Mouse (Mus musculus) kidney, embryonic 15.5 days (tissue): ENCODE data around the gene Erbin. TPM values are rescaled to one million over a fixed set of nuclear protein-coding genes. Genes with fewer than 3 reads are reported as not detected.

Experiments
- ATAC-seq: fragments of 200-750 bp; cut with Nextera tagmentation; replicated peaks from 2 replicates; pipeline ENCODE4 v1.8.0; 2017; ENCODE audit warnings: moderate TSS enrichment; ENCODE audit not compliant: low FRiP score
- H3K27ac ChIP-seq: fragments of 300-500 bp; sonication (generic); 2 replicates; pipeline ENCODE4 v1.5.1; 2015; ENCODE audit warnings: mild to moderate bottlenecking, inconsistent platforms
- H3K27me3 ChIP-seq: fragments of 300-500 bp; sonication (generic); 2 replicates; pipeline ENCODE4 v1.6.1; 2015; ENCODE audit warnings: inconsistent platforms
- H3K36me3 ChIP-seq: fragments of 300-500 bp; sonication (generic); 2 replicates; pipeline ENCODE4 v1.6.1; 2015; ENCODE audit warnings: inconsistent platforms
- H3K4me1 ChIP-seq: fragments of 300-500 bp; sonication (generic); 2 replicates; pipeline ENCODE4 v1.6.1; 2015; ENCODE audit warnings: inconsistent platforms
- H3K4me2 ChIP-seq: fragments of 300-500 bp; sonication (generic); 2 replicates; pipeline ENCODE4 v1.6.1; 2015; ENCODE audit warnings: moderate library complexity, mild to moderate bottlenecking, inconsistent platforms
- H3K4me3 ChIP-seq: fragments of 300-500 bp; sonication (generic); replicated peaks from 2 replicates; pipeline ENCODE4 v1.5.1; 2015; ENCODE audit warnings: mild to moderate bottlenecking, inconsistent platforms
- H3K9ac ChIP-seq: fragments of 300-500 bp; sonication (generic); 2 replicates; pipeline ENCODE4 v1.6.1; 2015; ENCODE audit warnings: mild to moderate bottlenecking, inconsistent platforms
- H3K9me3 ChIP-seq: fragments of 300-500 bp; sonication (generic); replicated peaks from 2 replicates; pipeline ENCODE4 v1.6.1; 2016; ENCODE audit warnings: inconsistent platforms
- WGBS: fragments of 180-500 bp; shearing (Covaris S2); methylation state at CpG from one replicate; pipeline ENCODE4 v1.1.7; 2015; ENCODE audit warnings: mixed read lengths; 5-methylcytosine and 5-hydroxymethylcytosine counted together
- polyA plus RNA-seq: library from polyadenylated mRNA; unstranded; fragments of >200 nt; fragmentation: Nextera tagmentation; extraction: Ambion mirVana; gene quantifications from 2 replicates; pipeline ENCODE4 v1.2.1, GENCODE M21; 2015

Erbin gene
- polyA plus RNA-seq, 1 experiment from 2014 or later: 17.9 TPM

DNA sequence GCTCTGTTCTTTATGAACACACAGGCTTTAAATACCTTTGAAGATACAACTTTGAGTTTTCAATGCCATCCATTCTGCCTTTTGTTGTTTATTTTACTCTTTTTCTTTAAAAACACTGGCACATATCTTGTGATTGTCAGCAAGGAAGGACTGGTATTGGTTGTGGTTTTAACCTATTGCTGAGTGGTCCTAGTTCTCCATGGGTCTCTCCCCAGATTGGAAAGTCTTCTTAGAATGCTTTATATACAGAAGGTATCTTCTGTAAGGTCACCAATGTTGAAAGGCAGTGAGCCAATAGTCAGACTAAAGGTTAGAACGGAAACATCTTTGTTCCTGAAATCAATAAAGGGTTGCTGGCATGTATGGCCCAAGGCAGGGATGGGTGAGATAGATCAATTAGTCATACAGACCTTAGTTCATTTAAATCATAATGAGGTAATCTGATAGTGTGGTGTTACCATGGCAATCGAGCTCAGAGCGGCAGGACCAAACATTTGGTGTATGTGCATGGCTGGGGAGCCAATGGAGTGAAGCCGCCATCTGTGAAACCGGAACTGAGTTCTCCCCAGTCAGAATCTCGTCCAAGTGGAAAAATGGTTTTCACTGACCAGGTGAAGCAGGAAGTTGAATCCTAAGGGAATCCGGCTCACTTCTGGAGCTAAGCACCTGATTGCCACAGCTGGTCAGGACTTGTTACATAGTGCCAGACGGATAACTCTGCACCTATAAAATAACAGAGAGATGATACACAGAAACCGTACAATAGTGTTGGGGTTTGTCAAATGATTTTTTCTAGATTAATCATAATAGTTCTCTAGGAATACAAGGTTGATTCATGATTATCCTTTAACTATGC lies 125.4 kb downstream of the Erbin start:
- H3K9ac ChIP-seq: no peak overlapping the region
- H3K36me3 ChIP-seq: no peaks in the 10 kb centered on the region
- peak; percentile 78 for ATAC-seq
- no peak overlapping the region for H3K27ac ChIP-seq
- WGBS: 52% methylated on average over 9 of the region's 9 CpGs
- no peak overlapping the region for H3K4me3 ChIP-seq
- H3K4me2 ChIP-seq: no peak overlapping the region
- no peaks in the 10 kb centered on the region for H3K27me3 ChIP-seq
- H3K4me1 ChIP-seq: no peaks in the 10 kb centered on the region
- H3K9me3 ChIP-seq: no peaks in the 10 kb centered on the region

- ATAC-seq: no peak
- Histone ChIP-seq H3K36me3 (no peaks in the 10 kb centered on the region), H3K4me2 (no peak overlapping the region), H3K9me3 (no peaks in the 10 kb centered on the region), H3K27me3 (no peaks in the 10 kb centered on the region), H3K27ac (no peak overlapping the region), H3K4me1 (no peaks in the 10 kb centered on the region), H3K9ac (no peak overlapping the region), H3K4me3 (no peak overlapping the region)
- 34% methylated on average over 11 of the region's 11 CpGs for WGBS
Measured at GRCm38 (mm10) chr13:103779922-103780585, 140.3 kb downstream of the Erbin start.

DNA sequence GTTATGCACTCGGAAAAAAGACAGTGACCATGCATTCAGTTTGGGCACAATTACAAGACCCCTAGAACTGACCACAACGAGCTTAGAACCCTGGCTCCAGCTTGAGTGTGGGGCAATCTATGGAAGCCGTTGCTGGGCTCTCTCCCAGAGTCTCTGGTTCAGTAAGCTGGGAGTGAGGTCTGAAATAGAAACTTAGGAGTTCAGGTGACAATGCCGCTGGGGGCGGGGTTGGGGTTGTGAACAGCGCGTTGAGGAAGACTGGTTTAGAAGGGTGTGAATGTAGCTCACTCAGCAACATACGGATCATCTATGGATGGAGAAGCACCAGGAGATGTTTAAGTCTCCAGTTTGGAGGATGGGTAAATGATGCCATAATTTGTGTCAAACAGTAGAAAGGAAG lies 143.2 kb downstream of the Erbin start:
- 69% methylated on average over 8 of the region's 8 CpGs for WGBS
- Histone ChIP-seq H3K4me2 (no peak overlapping the region), H3K27me3 (no peaks in the 10 kb centered on the region), H3K4me1 (peaks cover 10% of the 10 kb centered on the region), H3K36me3 (no peaks in the 10 kb centered on the region), H3K9ac (no peak overlapping the region), H3K27ac (no peak overlapping the region), H3K9me3 (no peaks in the 10 kb centered on the region), H3K4me3 (no peak overlapping the region)
- ATAC-seq: no peak

DNA sequence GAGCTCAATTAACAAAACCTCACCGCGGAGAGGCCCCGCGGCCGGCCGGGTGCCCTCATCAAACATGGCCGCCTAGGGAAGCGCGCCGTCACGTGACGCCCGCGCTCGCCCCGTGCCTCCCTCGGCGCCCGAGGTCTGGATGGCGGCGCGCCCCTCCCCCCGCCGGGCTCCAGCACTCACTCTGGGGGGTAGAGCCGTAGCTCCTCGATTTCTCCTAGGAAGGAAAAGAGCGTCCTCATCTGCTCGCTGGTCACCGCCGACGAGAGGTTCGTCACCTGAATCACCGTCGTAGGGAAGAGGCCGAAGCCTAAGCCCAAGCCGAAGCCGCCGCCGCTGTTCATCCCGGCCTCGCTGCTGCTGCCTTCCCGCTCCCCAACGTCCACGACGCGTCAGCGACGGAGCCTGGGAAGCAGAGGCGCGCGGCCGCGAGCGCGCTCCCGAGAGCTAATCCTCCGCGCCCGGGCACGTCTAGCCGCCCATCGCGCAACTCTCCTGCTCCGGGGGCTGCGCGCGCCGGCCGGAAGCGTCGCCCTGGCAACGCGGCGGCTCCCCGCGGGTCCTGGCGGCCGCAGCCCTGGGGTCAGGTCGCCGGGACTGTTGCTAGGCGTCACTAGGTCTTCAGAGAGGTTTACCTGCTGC lies 146.1 kb downstream of the Erbin start, which contains the start of gene Srek1:
Srek1 (minus strand) TSS at position 490 of the 639 bp plus-strand sequence.
- H3K4me2 ChIP-seq: peak within 1 kb of the TSS; percentile 65
- no peaks in the 10 kb centered on the region for H3K27me3 ChIP-seq
- peak within 1 kb of the TSS; percentile 91 for H3K9ac ChIP-seq
- peaks cover 20% of the 10 kb centered on the region for H3K4me1 ChIP-seq
- no peaks in the 10 kb centered on the region for H3K9me3 ChIP-seq
- H3K4me3 ChIP-seq: peak within 1 kb of the TSS; percentile 85
- H3K27ac ChIP-seq: peak within 1 kb of the TSS; percentile 99
- H3K36me3 ChIP-seq: 0 out of 2 replicates have a peak, but pooled peaks cover 4% of the 10 kb centered on the region
- WGBS: under 1% methylated on average over 81 of the region's 81 CpGs
- peak; percentile 97 for ATAC-seq

GRCm38 (mm10) chr13:103773407-103774118 lies 146.8 kb downstream of the Erbin start:
- Histone ChIP-seq H3K27me3 (no peaks in the 10 kb centered on the region), H3K9ac (peak overlapping the region; percentile 91), H3K4me3 (peak overlapping the region; percentile 85), H3K36me3 (peaks cover 7% of the 10 kb centered on the region), H3K27ac (peak overlapping the region; percentile 99), H3K4me2 (peak overlapping the region; percentile 65), H3K4me1 (peaks cover 20% of the 10 kb centered on the region), H3K9me3 (no peaks in the 10 kb centered on the region)
- ATAC-seq: peak; percentile 69
- 1% methylated on average over 36 of the region's 36 CpGs for WGBS

GRCm38 (mm10) chr13:103772917-103773316 lies 147.4 kb downstream of the Erbin start:
- WGBS: 49% methylated on average over 5 of the region's 5 CpGs
- peaks cover 20% of the 10 kb centered on the region for H3K4me1 ChIP-seq
- H3K4me3 ChIP-seq: peak overlapping the region; percentile 85
- no peak for ATAC-seq
- peak overlapping the region; percentile 65 for H3K4me2 ChIP-seq
- no peak overlapping the region for H3K27ac ChIP-seq
- H3K9ac ChIP-seq: peak overlapping the region; percentile 91
- H3K27me3 ChIP-seq: no peaks in the 10 kb centered on the region
- H3K9me3 ChIP-seq: no peaks in the 10 kb centered on the region
- peaks cover 9% of the 10 kb centered on the region for H3K36me3 ChIP-seq

DNA sequence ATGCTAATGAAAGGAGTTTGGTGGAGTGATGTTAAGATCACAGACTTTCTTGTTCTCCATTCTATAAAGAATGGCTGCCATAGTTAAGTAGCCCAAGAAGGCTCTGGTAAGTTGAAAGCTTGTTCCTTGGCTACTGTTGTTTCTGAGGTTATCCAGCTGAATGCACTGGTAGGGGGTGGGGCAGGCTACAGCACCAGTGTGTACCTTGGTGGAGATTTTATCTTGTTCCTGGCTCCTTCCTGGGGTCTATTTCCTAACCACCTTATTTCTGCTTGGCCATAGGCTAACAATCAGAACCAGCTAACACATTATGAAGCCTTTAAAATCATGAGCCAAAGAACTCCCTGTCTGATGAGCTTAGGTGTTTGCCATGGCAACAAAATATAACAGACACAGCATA lies 149.5 kb downstream of the Erbin start:
- peaks cover 26% of the 10 kb centered on the region for H3K36me3 ChIP-seq
- H3K4me1 ChIP-seq: peaks cover 20% of the 10 kb centered on the region
- ATAC-seq: no peak
- H3K9ac ChIP-seq: no peak overlapping the region
- H3K27me3 ChIP-seq: no peaks in the 10 kb centered on the region
- H3K27ac ChIP-seq: no peak overlapping the region
- H3K4me3 ChIP-seq: no peak overlapping the region
- no peak overlapping the region for H3K4me2 ChIP-seq
- no peaks in the 10 kb centered on the region for H3K9me3 ChIP-seq

Other genes starting within 250 kb of the Erbin start
- 88.3 and 95.2 TPM in 2 replicates for gene Srek1, start 145.9 kb downstream of the Erbin start, polyA plus RNA-seq
- 16.1 and 18.6 TPM in 2 replicates for gene Nln, start 189.1 kb upstream of the Erbin start, polyA plus RNA-seq
- 5.9 and 6.5 TPM in 2 replicates for gene Sgtb, start 189.2 kb upstream of the Erbin start, polyA plus RNA-seq